Mouse (Mus musculus) E14TG2a.4 (cell line): Measurements from ENCODE around the gene Pde4d.

ENCODE experiments used
- CTCF ChIP-seq: conservative IDR thresholded peaks from 2 replicates; pipeline ENCODE4 v1.5.1; 2014; ENCODE audit warnings: low read length
- NANOG ChIP-seq: IDR thresholded peaks from 2 replicates; pipeline ENCODE4 v1.6.1; 2014; ENCODE audit warnings: borderline replicate concordance, low read length, mixed read lengths
- POU5F1 ChIP-seq: IDR thresholded peaks from 2 replicates; pipeline ENCODE4 v1.6.1; 2014; ENCODE audit warnings: low read length, borderline replicate concordance

DNA sequence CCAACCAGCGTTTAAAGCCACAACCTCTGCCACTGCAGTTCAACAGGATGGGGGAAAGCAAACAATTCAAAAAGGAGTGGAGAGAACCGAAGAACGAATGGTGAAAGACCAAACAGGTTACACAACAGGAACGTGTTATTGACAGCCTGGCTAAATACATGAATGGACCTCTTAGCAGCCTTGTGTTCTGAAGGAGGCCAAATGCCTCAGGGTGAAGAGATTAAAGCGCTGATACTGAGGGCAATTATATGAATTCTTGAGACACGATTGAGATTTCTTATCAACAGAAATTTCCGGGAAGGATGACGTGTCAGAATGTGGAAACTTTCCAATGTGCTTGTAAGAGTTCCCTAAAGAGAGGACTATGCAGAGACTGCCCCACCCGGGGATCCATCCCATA is 865.9 kb downstream of the Pde4d start:
- TF ChIP-seq CTCF (no peak), NANOG (no peak), POU5F1 (no peak)
